Mouse (Mus musculus): ENCODE data around the gene Chmp4b.

DNA sequence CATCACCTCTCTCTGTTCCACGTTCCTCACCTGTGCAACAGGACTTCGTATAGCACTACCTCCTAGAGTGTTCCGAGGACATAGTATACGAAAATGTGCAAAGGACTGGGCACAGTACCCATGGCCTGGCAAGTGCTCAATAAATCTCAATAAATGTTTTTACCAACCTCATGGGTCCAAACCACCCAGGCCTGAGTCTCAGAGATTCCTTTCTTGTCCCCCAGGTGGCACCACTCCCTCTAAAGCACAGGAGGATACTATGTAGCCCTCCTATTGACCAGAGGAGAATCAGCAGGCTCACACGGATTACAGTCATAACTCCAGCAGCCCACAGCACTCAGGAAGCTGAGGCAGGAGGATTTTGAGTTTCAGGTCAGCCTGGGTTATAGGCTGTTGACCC, 4.9 kb upstream of the Chmp4b start:
- peak; percentile 44 for TF ChIP-seq CTCF (conservative IDR thresholded peaks at IDR 0.05; ENCODE audit: insufficient read depth, insufficient read length, low read depth, low read length)
- TF ChIP-seq POLR2A (IDR thresholded peaks at IDR 0.05; ENCODE audit: low read depth, low read length): no peak

All from kidney, adult 2 months (tissue).